Mouse (Mus musculus): Measurements from ENCODE around the gene Gba. TPM values are rescaled to one million over a fixed set of nuclear protein-coding genes. Genes with fewer than 3 reads are reported as not detected.
A peak's percentile ranks its signal among the peaks of the same experiment; 100 is the strongest.

The Gba gene
- total and polyA plus RNA-seq, 2 experiments from 2014 or later = 20.1 to 36.2 TPM

- H3K27ac ChIP-seq (ENCODE audit: low read depth) = no peak overlapping the region
These were observed 23.6 kb downstream of the Gba start for GRCm38 (mm10) chr3:89226361-89226760.

GRCm38 (mm10) chr3:89226900-89227299 is 24.2 kb downstream of the Gba start, which contains the start of gene Mtx1:
TSS of gene Mtx1 (minus strand) at chr3:89227088.
- Histone ChIP-seq H3K9ac (replicated peaks; ENCODE audit: low read depth, low read length) (0 out of 2 replicates have a peak within 1 kb of the TSS, but pooled peaks have one; percentile 12), H3K27ac (ENCODE audit: low read depth) (peak within 1 kb of the TSS; percentile 31; the same call in 1 of the 2 replicates), H3K4me1 (ENCODE audit: control insufficient read depth, insufficient read depth) (peaks cover 11% of the 10 kb centered on the region), H3K4me3 (ENCODE audit: low read depth, low read length) (peak within 1 kb of the TSS; percentile 50), H3K36me3 (replicated peaks; ENCODE audit: control insufficient read depth, insufficient read depth, low read length) (no peaks in the 10 kb centered on the region), H3K4me2 (ENCODE audit: low read depth, low read length) (peak within 1 kb of the TSS; percentile 64), H3K27me3 (ENCODE audit: control insufficient read depth, insufficient read depth, low read length) (peaks cover 21% of the 10 kb centered on the region; the same call in 1 of the 2 replicates), H3K9me3 (replicated peaks; ENCODE audit: control insufficient read depth, low read length) (no peaks in the 10 kb centered on the region)
- TF ChIP-seq CTCF (IDR thresholded peaks at IDR 0.05; ENCODE audit: low read depth) = no peak
- no peak for TF ChIP-seq EP300 (IDR thresholded peaks at IDR 0.05; ENCODE audit: low read depth)
- no peak for ATAC-seq (ENCODE audit: insufficient read depth, low read depth)
- 10% methylated on average over 21 of the region's 21 CpGs for WGBS
- DNase-seq (ENCODE audit: low spot score) = no peak

More at GRCm38 (mm10) chr3:89226361-89226760, 23.6 kb downstream of the Gba start:
- Histone ChIP-seq H3K9ac (replicated peaks; ENCODE audit: low read depth, low read length) (no peak overlapping the region), H3K4me3 (ENCODE audit: low read depth, low read length) (no peak overlapping the region), H3K9me3 (replicated peaks; ENCODE audit: control insufficient read depth, low read length) (no peaks in the 10 kb centered on the region), H3K27me3 (ENCODE audit: control insufficient read depth, insufficient read depth, low read length) (peaks cover 21% of the 10 kb centered on the region; the same call in 1 of the 2 replicates), H3K36me3 (replicated peaks; ENCODE audit: control insufficient read depth, insufficient read depth, low read length) (no peaks in the 10 kb centered on the region), H3K4me1 (ENCODE audit: control insufficient read depth, insufficient read depth) (peaks cover 11% of the 10 kb centered on the region), H3K4me2 (ENCODE audit: low read depth, low read length) (no peak overlapping the region)
- TF ChIP-seq EP300 (IDR thresholded peaks at IDR 0.05; ENCODE audit: low read depth) (no peak), CTCF (IDR thresholded peaks at IDR 0.05; ENCODE audit: low read depth) (no peak)
- WGBS = 64% methylated on average over 11 of the region's 11 CpGs
- DNase-seq (ENCODE audit: low spot score) (no peak), ATAC-seq (ENCODE audit: insufficient read depth, low read depth) (no peak)

- DNase-seq (ENCODE audit: low spot score) (peak; percentile 73), ATAC-seq (ENCODE audit: insufficient read depth, low read depth) (peak; percentile 71)
- Histone ChIP-seq H3K4me1 (ENCODE audit: control insufficient read depth, insufficient read depth) (peaks cover 11% of the 10 kb centered on the region), H3K4me2 (ENCODE audit: low read depth, low read length) (peak overlapping the region; percentile 64), H3K4me3 (ENCODE audit: low read depth, low read length) (peak overlapping the region; percentile 50), H3K27me3 (ENCODE audit: control insufficient read depth, insufficient read depth, low read length) (peaks cover 21% of the 10 kb centered on the region; the same call in 1 of the 2 replicates), H3K27ac (ENCODE audit: low read depth) (peak overlapping the region; percentile 31; the same call in 1 of the 2 replicates), H3K9me3 (replicated peaks; ENCODE audit: control insufficient read depth, low read length) (no peaks in the 10 kb centered on the region), H3K9ac (replicated peaks; ENCODE audit: low read depth, low read length) (0 out of 2 replicates have a peak overlapping the region, but pooled peaks have one; percentile 22), H3K36me3 (replicated peaks; ENCODE audit: control insufficient read depth, insufficient read depth, low read length) (no peaks in the 10 kb centered on the region)
- TF ChIP-seq CTCF (IDR thresholded peaks at IDR 0.05; ENCODE audit: low read depth) = no peak
- no peak for TF ChIP-seq EP300 (IDR thresholded peaks at IDR 0.05; ENCODE audit: low read depth)
- 5% methylated on average over 41 of the region's 41 CpGs for WGBS
These were observed 24.8 kb downstream of the Gba start for GRCm38 (mm10) chr3:89227307-89228179.

GRCm38 (mm10) chr3:89228180-89228549 is 25.4 kb downstream of the Gba start:
- TF ChIP-seq CTCF (IDR thresholded peaks at IDR 0.05; ENCODE audit: low read depth) (peak; percentile 96), EP300 (IDR thresholded peaks at IDR 0.05; ENCODE audit: low read depth) (no peak)
- 0% methylated on average over 20 of the region's 20 CpGs for WGBS
- Histone ChIP-seq H3K4me1 (ENCODE audit: control insufficient read depth, insufficient read depth) (peaks cover 17% of the 10 kb centered on the region), H3K27me3 (ENCODE audit: control insufficient read depth, insufficient read depth, low read length) (peaks cover 21% of the 10 kb centered on the region; the same call in 1 of the 2 replicates), H3K4me2 (ENCODE audit: low read depth, low read length) (peak overlapping the region; percentile 64), H3K9ac (replicated peaks; ENCODE audit: low read depth, low read length) (peak overlapping the region; percentile 22; the same call in 1 of the 2 replicates), H3K4me3 (ENCODE audit: low read depth, low read length) (peak overlapping the region; percentile 50), H3K9me3 (replicated peaks; ENCODE audit: control insufficient read depth, low read length) (no peaks in the 10 kb centered on the region), H3K36me3 (replicated peaks; ENCODE audit: control insufficient read depth, insufficient read depth, low read length) (no peaks in the 10 kb centered on the region), H3K27ac (ENCODE audit: low read depth) (0 out of 2 replicates have a peak overlapping the region, but pooled peaks have one; percentile 13)
- ATAC-seq (ENCODE audit: insufficient read depth, low read depth) (peak; percentile 72), DNase-seq (ENCODE audit: low spot score) (peak; percentile 77)

GRCm38 (mm10) chr3:89228836-89229235 is 26.1 kb downstream of the Gba start, which contains the start of gene Muc1:
TSS of gene Muc1 (plus strand) at chr3:89229057.
- no peak for TF ChIP-seq EP300 (IDR thresholded peaks at IDR 0.05; ENCODE audit: low read depth)
- no peak for TF ChIP-seq CTCF (IDR thresholded peaks at IDR 0.05; ENCODE audit: low read depth)
- peaks cover 23% of the 10 kb centered on the region for H3K4me1 ChIP-seq (ENCODE audit: control insufficient read depth, insufficient read depth)
- no peak for DNase-seq (ENCODE audit: low spot score)
- no peaks in the 10 kb centered on the region for H3K36me3 ChIP-seq (replicated peaks; ENCODE audit: control insufficient read depth, insufficient read depth, low read length)
- peak within 1 kb of the TSS; percentile 50 for H3K4me3 ChIP-seq (ENCODE audit: low read depth, low read length)
- ATAC-seq (ENCODE audit: insufficient read depth, low read depth) = no peak
- 36% methylated on average over 10 of the region's 10 CpGs for WGBS
- 0 out of 2 replicates have a peak within 1 kb of the TSS, but pooled peaks have one; percentile 31 for H3K27ac ChIP-seq (ENCODE audit: low read depth)
- H3K9me3 ChIP-seq (replicated peaks; ENCODE audit: control insufficient read depth, low read length) = no peaks in the 10 kb centered on the region
- peak within 1 kb of the TSS; percentile 22; the same call in 1 of the 2 replicates for H3K9ac ChIP-seq (replicated peaks; ENCODE audit: low read depth, low read length)
- H3K27me3 ChIP-seq (ENCODE audit: control insufficient read depth, insufficient read depth, low read length) = peaks cover 21% of the 10 kb centered on the region; the same call in 1 of the 2 replicates
- peak within 1 kb of the TSS; percentile 64 for H3K4me2 ChIP-seq (ENCODE audit: low read depth, low read length)

Measured in heart, postnatal 0 days (tissue).